Mouse (Mus musculus): ENCODE data around the gene Tph2. TPM values are rescaled to one million over a fixed set of nuclear protein-coding genes. Genes with fewer than 3 reads are reported as not detected.

Tph2 gene
- polyA plus RNA-seq, 1 experiment: 0.12 TPM

DNA sequence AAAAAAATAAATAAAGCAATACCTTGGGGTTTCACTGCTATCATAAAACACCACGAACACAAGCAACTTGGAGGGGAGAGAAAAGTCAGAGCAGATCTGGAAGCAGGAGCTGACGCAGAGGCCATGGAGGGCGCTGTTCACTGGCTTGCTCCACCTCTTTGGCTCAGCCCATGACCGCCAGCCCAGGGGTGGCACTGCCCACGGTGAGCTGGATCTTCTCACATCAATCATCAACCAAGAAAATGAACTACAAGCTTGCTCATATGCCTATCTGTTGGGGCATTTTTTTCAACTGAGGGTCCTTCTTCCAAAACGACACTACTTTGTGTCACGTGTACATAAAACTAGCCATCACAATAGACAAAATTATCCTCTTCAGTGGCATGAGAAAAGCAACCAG, 41.8 kb upstream of the Tph2 start:
- TF ChIP-seq MYOD1 (IDR thresholded peaks at IDR 0.05; ENCODE audit: control insufficient read depth in 1 of 3, insufficient read length in 2 of 3, low read depth in 2 of 3): no peak
- no peak for TF ChIP-seq CEBPB (IDR thresholded peaks at IDR 0.05; ENCODE audit: insufficient read depth, poor library complexity, severe bottlenecking)
- TF ChIP-seq TCF12 (IDR thresholded peaks at IDR 0.05; ENCODE audit: insufficient read depth, poor library complexity, severe bottlenecking): no peak
- no peak for TF ChIP-seq REST (IDR thresholded peaks at IDR 0.05; ENCODE audit: insufficient read depth, insufficient read length)
- no peak for TF ChIP-seq POLR2AphosphoS2 (IDR thresholded peaks at IDR 0.05; ENCODE audit: insufficient read length, low read depth)
- no peak for TF ChIP-seq SRF (IDR thresholded peaks at IDR 0.05; ENCODE audit: control insufficient read depth, insufficient read length, low read depth)
- no peak for TF ChIP-seq MYOG (IDR thresholded peaks at IDR 0.05; ENCODE audit: control insufficient read depth in 1 of 3, insufficient read depth in 1 of 3, insufficient read length in 2 of 3, low read depth in 2 of 3)
- no peak for TF ChIP-seq TCF3 (IDR thresholded peaks at IDR 0.05; ENCODE audit: insufficient read length, low read depth)
- no peak for TF ChIP-seq E2F4 (IDR thresholded peaks at IDR 0.05; ENCODE audit: insufficient read depth)
- no peak for TF ChIP-seq MAX (IDR thresholded peaks at IDR 0.05; ENCODE audit: low read depth)
- no peak for TF ChIP-seq USF1 (IDR thresholded peaks at IDR 0.05; ENCODE audit: low read depth)
- TF ChIP-seq POLR2A (IDR thresholded peaks at IDR 0.05; ENCODE audit: insufficient read length, low read depth): no peak
- Histone ChIP-seq H3K36me3 (ENCODE audit: control insufficient read depth, insufficient read depth) (peaks cover 22% of the 10 kb centered on the region), H3ac (ENCODE audit: control insufficient read depth, insufficient read length) (no peak overlapping the region), H3K79me2 (ENCODE audit: control insufficient read depth, insufficient read depth) (no peaks in the 10 kb centered on the region), H3K4me2 (ENCODE audit: low read depth) (no peak overlapping the region), H3K27me3 (ENCODE audit: control insufficient read depth, insufficient read depth, insufficient read length) (no peaks in the 10 kb centered on the region), H3K4me3 (no peak overlapping the region)

DNA sequence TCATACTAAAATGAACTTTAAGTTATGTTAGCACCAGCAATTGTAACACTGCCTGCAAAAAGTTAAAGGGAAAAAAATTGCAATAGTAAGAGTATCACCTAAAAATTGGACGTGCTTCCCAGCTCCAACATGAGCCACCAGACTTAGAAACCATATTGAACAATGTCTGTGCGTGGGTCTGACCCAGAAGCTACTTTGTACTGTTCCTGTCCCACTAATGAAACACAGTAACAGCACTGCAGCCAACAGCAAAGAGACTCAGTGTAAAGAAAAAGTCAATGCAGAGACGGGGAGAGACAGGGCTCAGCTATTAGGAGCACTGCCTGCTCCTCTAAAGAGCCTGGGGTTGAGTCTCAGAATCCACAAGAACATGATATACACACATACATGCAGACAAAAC, 39.0 kb upstream of the Tph2 start:
- H3ac ChIP-seq (ENCODE audit: control insufficient read depth, insufficient read length): no peak overlapping the region
- peaks cover 32% of the 10 kb centered on the region for H3K36me3 ChIP-seq (ENCODE audit: control insufficient read depth, insufficient read depth)
- TF ChIP-seq REST (IDR thresholded peaks at IDR 0.05; ENCODE audit: insufficient read depth, insufficient read length) (no peak), MAX (IDR thresholded peaks at IDR 0.05; ENCODE audit: low read depth) (no peak), USF1 (IDR thresholded peaks at IDR 0.05; ENCODE audit: low read depth) (no peak), POLR2AphosphoS2 (IDR thresholded peaks at IDR 0.05; ENCODE audit: insufficient read length, low read depth) (no peak), POLR2A (IDR thresholded peaks at IDR 0.05; ENCODE audit: insufficient read length, low read depth) (no peak), CEBPB (IDR thresholded peaks at IDR 0.05; ENCODE audit: insufficient read depth, poor library complexity, severe bottlenecking) (no peak), E2F4 (IDR thresholded peaks at IDR 0.05; ENCODE audit: insufficient read depth) (no peak), SRF (IDR thresholded peaks at IDR 0.05; ENCODE audit: control insufficient read depth, insufficient read length, low read depth) (no peak), MYOG (IDR thresholded peaks at IDR 0.05; ENCODE audit: control insufficient read depth in 1 of 3, insufficient read depth in 1 of 3, insufficient read length in 2 of 3, low read depth in 2 of 3) (no peak), TCF3 (IDR thresholded peaks at IDR 0.05; ENCODE audit: insufficient read length, low read depth) (no peak), TCF12 (IDR thresholded peaks at IDR 0.05; ENCODE audit: insufficient read depth, poor library complexity, severe bottlenecking) (no peak), MYOD1 (IDR thresholded peaks at IDR 0.05; ENCODE audit: control insufficient read depth in 1 of 3, insufficient read length in 2 of 3, low read depth in 2 of 3) (no peak)
- no peaks in the 10 kb centered on the region for H3K27me3 ChIP-seq (ENCODE audit: control insufficient read depth, insufficient read depth, insufficient read length)
- H3K79me2 ChIP-seq (ENCODE audit: control insufficient read depth, insufficient read depth): no peaks in the 10 kb centered on the region
- no peak overlapping the region for H3K4me2 ChIP-seq (ENCODE audit: low read depth)
- H3K4me3 ChIP-seq: no peak overlapping the region

DNA sequence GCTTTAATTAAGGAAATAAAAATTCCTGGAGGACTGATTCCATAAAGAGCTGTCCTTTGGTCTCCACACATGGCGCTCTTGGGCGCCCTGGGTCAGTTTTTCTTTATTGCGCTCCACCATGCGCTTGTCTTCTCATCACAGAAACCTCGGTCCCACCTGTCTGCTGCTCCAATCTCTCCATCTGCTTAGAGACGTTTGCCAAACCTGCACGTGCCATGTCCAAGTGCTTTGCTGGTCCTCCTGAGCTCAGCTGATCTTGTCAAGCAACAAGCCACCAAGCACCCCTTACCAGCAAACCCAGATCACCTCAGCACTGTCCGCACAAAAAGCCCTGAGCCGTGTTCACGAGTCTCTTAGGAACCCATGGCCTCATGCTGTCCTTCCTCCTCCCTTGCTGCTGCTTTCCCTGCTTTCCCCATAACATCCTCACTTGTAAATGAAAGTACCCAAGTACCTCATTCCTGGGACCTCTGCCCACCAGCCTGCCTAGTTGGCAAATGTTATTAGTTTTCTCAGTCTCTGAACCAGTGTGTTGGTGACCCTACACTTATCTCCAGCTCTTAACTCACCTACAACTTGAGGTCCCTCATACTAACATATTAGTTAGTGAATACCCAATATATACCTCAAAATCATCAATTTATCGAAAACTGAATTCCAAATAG, 28.2 kb upstream of the Tph2 start:
- Histone ChIP-seq H3K36me3 (ENCODE audit: control insufficient read depth, insufficient read depth) (peaks cover 44% of the 10 kb centered on the region), H3K27me3 (ENCODE audit: control insufficient read depth, insufficient read depth, insufficient read length) (no peaks in the 10 kb centered on the region), H3K4me3 (no peak overlapping the region), H3K4me2 (ENCODE audit: low read depth) (no peak overlapping the region), H3ac (ENCODE audit: control insufficient read depth, insufficient read length) (no peak overlapping the region), H3K79me2 (ENCODE audit: control insufficient read depth, insufficient read depth) (no peaks in the 10 kb centered on the region)
- TF ChIP-seq E2F4 (IDR thresholded peaks at IDR 0.05; ENCODE audit: insufficient read depth) (no peak), SRF (IDR thresholded peaks at IDR 0.05; ENCODE audit: control insufficient read depth, insufficient read length, low read depth) (no peak), MYOD1 (IDR thresholded peaks at IDR 0.05; ENCODE audit: control insufficient read depth in 1 of 3, insufficient read length in 2 of 3, low read depth in 2 of 3) (no peak), POLR2A (IDR thresholded peaks at IDR 0.05; ENCODE audit: insufficient read length, low read depth) (no peak), TCF12 (IDR thresholded peaks at IDR 0.05; ENCODE audit: insufficient read depth, poor library complexity, severe bottlenecking) (no peak), REST (IDR thresholded peaks at IDR 0.05; ENCODE audit: insufficient read depth, insufficient read length) (no peak), CEBPB (IDR thresholded peaks at IDR 0.05; ENCODE audit: insufficient read depth, poor library complexity, severe bottlenecking) (no peak), USF1 (IDR thresholded peaks at IDR 0.05; ENCODE audit: low read depth) (no peak), MYOG (IDR thresholded peaks at IDR 0.05; ENCODE audit: control insufficient read depth in 1 of 3, insufficient read depth in 1 of 3, insufficient read length in 2 of 3, low read depth in 2 of 3) (no peak), MAX (IDR thresholded peaks at IDR 0.05; ENCODE audit: low read depth) (no peak), POLR2AphosphoS2 (IDR thresholded peaks at IDR 0.05; ENCODE audit: insufficient read length, low read depth) (no peak), TCF3 (IDR thresholded peaks at IDR 0.05; ENCODE audit: insufficient read length, low read depth) (no peak)

DNA sequence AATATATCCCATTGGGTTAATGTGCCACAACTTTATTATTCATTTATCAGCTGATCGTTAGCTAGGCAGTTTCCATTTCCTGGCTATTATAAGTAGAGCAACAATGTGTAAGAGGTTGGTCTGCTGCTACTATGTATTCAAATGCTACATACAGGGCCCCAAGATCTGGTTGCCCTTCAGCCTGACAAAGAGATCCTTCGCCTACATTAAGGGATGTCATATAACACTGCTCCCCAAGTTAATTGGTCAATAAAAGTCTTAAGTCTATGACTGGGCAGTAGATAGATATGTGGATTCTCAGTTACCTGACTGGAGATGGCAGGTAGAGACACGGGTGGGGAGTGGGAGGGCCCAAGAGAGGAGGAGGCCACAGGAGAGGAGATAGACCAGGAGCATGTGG, 21.0 kb upstream of the Tph2 start:
- no peaks in the 10 kb centered on the region for H3K79me2 ChIP-seq (ENCODE audit: control insufficient read depth, insufficient read depth)
- H3K4me2 ChIP-seq (ENCODE audit: low read depth): no peak overlapping the region
- H3K36me3 ChIP-seq (ENCODE audit: control insufficient read depth, insufficient read depth): peaks cover 45% of the 10 kb centered on the region
- no peak overlapping the region for H3K4me3 ChIP-seq
- TF ChIP-seq CEBPB (IDR thresholded peaks at IDR 0.05; ENCODE audit: insufficient read depth, poor library complexity, severe bottlenecking) (no peak), MAX (IDR thresholded peaks at IDR 0.05; ENCODE audit: low read depth) (no peak), POLR2A (IDR thresholded peaks at IDR 0.05; ENCODE audit: insufficient read length, low read depth) (no peak), SRF (IDR thresholded peaks at IDR 0.05; ENCODE audit: control insufficient read depth, insufficient read length, low read depth) (no peak), USF1 (IDR thresholded peaks at IDR 0.05; ENCODE audit: low read depth) (no peak), MYOG (IDR thresholded peaks at IDR 0.05; ENCODE audit: control insufficient read depth in 1 of 3, insufficient read depth in 1 of 3, insufficient read length in 2 of 3, low read depth in 2 of 3) (no peak), TCF12 (IDR thresholded peaks at IDR 0.05; ENCODE audit: insufficient read depth, poor library complexity, severe bottlenecking) (no peak), POLR2AphosphoS2 (IDR thresholded peaks at IDR 0.05; ENCODE audit: insufficient read length, low read depth) (no peak), MYOD1 (IDR thresholded peaks at IDR 0.05; ENCODE audit: control insufficient read depth in 1 of 3, insufficient read length in 2 of 3, low read depth in 2 of 3) (no peak), TCF3 (IDR thresholded peaks at IDR 0.05; ENCODE audit: insufficient read length, low read depth) (no peak), E2F4 (IDR thresholded peaks at IDR 0.05; ENCODE audit: insufficient read depth) (no peak), REST (IDR thresholded peaks at IDR 0.05; ENCODE audit: insufficient read depth, insufficient read length) (no peak)
- H3ac ChIP-seq (ENCODE audit: control insufficient read depth, insufficient read length): no peak overlapping the region
- no peaks in the 10 kb centered on the region for H3K27me3 ChIP-seq (ENCODE audit: control insufficient read depth, insufficient read depth, insufficient read length)
